Mouse (Mus musculus) cerebellum, postnatal 25 days (tissue): ENCODE measurements at regions not wholly inside any gene's neighbourhood (a gene's known extent, or its start where the extent isn't known, plus 50 kb on each side); places are given as distances from the start of the nearest gene placed in this dataset.

Experiments
- DNase-seq, 2 experiments: peaks; one replicate each; pipeline ENCODE4 v3.0.0; 2021; ENCODE audit warnings: mixed read lengths in 2 of 2

DNA sequence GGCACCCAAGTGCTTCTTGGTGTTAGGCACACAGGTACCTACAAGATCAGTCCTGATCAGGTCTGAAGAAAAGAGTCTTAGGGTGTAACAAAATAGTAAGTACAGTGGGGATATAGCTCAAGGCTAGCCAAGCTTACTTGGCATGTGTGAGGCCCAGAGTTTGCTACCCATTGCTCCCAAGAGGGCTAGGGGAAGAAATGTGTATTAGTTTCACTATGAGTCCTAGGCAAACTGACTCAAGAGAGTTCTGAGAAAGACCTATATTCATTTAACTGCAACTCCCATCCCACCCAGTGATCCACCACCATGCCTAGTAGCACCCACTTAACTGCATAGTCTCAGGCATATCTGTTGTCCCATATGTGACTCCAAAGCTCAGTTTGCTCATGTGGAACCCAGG lies 84.5 kb upstream of the Cdkn2b start:
- no peak for DNase-seq

DNA sequence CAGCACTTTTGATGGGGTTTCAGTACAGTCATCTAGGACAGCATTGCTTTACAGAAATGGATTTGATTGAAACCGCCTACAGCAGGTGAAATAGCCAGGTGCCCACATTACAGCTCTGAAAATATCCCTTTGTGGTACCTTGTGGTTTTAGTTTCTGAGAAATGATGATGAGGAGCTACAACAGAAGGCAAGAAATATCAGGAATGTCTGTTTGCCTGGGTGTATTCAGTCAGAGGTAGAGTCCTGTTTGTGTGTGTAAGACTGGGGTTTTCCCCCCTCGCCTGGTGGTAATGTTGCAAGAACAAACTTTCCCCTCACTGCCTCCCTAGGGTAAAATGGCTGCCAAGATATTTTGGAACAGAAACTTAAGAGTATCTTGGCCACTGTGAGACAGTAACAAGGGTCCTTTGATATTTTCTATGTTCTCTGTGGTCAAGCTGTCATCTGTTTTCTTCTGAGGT lies 82.4 kb upstream of the Cdkn2b start:
- no peak for DNase-seq

DNA sequence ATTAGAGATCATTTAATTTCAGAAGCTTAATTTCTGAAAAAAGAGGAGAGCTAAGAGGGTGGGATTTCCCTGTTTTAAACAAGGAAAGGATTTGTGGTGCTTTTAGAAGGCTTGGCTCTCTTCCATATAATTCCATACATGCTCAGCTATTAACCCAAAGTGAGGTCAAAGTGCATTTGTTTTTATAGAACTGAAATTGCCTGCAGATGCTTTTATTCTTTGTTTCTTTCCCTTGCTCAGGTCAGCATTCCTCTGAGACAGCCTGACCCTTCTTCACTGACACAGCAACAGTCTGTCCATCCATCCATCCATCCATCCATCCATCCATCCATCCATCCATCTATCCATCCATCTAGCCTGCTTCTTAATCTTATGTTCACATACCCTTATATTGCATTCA lies 82.0 kb upstream of the Cdkn2b start:
- no peak for DNase-seq

DNA sequence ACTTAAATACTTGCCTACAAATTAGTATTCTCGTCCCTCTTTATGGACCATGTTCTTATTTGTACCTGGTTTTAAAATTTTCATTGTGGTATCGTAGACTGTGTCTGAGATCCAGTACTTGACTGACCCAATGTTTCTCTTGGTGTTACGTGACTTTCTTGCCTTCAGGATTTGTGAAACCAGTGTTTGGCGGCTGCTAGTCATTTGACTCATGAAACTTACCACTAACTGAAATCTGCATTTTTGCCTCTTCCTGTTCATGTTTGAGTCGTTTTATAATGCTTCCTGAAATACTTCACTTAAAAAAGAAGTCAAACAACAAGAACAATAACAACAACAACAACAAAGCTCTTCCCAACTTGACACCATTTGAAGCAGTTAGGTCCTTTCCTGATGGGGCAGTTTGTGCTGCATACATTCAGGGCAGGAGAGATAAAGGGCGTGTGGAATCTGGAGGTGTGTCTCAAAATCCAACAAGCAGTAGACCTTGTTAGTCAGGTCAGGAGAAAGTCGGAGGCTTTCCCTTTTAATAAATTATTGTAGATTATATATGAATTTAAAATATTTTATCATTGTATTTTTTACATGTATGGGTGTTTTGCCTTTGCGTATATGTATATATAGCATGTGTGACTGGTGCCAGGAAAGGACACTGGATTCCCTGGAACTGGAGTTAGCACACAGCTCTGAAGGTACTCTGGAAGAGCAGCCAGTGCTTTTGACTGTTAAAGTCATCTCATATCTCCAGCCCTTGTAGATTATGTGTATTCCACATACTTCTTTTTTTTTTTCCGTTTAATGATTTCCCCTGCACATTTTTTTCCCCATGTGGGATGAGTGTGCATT lies 80.8 kb upstream of the Cdkn2b start:
- DNase-seq: no peak

DNA sequence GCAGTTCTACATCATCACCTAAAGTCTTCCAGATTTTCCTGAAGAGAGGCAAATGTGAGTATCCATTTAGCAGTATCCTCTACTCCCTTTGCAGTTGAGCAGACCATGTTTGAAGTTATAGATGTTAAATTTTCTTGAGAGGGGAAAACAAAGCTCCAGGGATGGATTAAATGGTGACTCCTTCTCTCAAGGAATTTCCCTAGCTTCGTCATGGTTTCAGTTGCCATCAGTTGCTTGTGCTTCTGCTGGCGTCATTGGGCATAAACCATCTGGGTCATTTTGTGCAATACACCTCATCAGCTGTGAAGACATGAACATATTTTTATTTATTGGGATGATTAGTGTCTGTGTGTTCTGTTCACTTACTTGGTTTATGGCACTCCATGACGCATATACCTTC lies 72.7 kb upstream of the Cdkn2b start:
- DNase-seq: no peak

DNA sequence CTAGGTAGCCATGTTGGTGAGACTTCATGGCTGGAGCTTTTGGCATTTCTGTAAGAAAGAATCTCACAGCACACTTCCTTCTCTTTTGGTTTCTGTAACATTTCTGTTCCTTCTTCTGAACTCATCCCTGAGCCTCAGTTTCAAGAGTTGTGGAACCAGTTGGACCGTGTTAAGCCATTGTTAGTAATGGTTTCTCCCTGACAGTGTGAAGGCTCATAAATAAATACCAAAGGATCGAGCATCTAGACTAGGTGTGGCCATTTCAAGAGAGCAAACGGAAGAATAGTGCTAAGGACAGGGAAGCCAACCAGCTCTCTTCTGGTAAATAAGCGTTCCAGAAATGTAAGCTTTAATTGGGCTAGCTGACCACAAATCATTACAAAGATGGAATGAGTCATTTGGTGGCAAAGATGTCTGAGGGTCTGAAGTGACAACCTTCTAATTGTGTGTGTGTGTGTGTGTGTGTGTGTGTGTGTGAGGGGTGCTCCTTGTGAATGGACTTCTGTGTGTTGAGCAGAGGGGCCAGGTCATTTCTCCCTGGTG lies 71.7 kb upstream of the Cdkn2b start:
- no peak for DNase-seq

DNA sequence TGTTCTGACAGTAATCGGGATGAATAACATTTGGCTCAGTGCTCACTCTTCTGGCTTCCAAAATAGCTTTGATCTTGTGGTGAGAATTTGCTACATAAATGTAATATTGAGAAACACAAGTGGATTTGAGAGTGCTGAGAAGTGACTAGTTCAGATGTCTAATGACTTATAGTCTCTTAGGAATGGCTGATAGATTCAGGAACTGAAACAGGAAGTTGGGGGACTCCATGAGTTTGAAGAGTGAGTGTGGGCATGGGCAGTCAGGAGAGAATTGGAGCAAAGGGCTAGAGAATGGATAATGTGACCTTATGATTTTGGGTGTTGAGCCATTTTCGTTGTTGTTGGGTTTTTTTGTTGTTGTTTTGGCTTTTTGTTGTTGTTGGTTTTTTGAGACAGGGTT lies 70.9 kb upstream of the Cdkn2b start:
- no peak for DNase-seq

DNA sequence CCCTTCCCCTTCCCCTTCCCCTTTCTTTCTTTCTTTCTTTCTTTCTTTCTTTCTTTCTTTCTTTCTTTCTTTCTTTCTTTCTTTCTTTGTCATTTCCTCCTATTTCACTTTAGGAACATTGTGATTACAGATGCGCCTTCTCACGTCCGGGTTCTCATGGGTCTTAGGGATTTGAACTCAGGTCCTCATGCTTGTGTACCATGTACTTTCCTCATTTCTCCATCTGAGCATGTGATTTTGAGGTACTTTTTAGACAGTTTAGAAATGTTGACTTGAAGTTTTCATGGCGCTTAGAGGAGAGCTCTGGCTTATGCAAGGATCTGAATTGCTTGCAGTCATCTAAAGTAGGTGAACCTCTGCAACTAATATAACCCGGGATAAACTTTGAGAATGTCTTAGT lies 70.2 kb upstream of the Cdkn2b start:
- DNase-seq: no peak

DNA sequence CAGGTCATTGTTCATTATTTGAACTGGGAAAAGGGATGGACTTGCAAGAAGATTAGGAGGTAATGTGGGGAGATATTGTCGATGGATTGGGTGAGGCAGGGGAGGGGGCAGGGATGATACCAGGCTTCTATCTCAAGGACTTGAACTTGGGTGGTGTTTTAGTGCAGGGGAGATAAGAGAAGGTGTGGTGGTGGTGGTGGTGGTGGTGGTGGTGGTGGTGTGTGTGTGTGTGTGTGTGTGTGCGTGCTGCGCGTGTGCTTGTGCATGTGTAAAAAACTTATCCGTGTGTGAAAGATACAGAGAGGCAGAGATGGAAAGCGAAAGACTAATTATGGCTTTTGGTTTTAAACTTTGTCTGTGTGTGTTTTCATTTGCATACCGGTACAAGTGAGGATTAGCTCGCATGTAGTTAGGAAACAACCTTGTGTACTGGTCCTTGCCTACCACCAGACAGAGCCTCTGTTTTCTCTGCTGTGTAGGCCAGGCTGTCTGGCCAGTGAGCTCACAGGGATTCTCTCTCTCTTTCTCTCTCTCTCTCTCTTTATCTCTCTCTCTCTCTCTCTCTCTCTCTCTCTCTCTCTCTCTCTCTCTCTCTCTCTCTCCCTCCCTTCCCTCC lies 69.6 kb upstream of the Cdkn2b start:
- no peak for DNase-seq

DNA sequence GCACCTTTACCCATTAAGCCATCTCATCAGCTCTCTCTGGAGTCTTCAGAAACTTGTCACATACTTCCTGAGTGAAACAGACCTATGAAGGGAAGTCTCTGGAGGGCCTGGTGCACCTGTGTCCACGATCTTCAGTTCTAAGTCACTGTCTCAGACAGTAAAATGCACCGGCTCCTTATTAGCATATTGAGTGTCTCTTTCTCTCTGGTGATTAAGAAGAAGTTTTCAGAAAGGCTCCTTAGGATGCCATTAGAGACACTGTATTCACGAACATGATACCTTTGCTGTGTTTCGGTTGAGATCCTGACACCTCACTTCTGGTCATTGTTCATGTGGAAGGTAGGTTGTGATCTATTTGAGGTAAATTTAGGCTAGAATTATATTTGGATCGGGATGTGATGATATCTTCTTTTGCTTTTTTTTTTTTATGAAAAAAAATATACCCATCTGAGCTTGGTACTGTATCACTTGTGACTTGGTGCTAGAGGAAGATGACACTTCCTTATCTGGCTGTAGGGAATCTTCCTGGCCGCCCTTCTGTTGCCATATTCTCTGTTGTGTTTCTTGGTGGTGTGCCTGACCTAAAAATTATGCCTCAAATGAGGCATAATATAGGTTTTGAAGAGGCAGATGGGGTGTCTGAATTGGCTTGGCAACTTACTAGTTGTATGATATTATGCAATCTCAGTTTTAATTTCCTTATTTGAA lies 68.9 kb upstream of the Cdkn2b start:
- DNase-seq: no peak

DNA sequence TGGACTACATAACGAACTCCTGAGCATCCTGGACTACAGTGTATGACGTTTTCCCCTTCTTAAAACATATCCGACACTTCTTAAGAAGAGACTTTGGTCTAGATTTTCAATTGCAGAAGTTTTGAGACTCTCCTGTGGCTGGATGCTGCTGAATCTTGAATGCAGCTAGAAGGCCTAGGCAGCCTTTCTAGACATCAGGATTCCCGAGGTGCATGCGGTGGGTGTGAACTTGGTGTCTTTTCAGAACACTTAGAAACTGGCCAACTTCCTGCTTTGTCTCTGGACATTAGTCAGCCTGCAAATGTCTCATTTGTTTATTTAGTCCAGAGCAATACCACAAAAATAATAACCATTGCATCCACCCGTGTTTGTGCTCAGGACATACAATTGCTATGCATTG lies 61.8 kb upstream of the Cdkn2b start:
- DNase-seq: no peak

DNA sequence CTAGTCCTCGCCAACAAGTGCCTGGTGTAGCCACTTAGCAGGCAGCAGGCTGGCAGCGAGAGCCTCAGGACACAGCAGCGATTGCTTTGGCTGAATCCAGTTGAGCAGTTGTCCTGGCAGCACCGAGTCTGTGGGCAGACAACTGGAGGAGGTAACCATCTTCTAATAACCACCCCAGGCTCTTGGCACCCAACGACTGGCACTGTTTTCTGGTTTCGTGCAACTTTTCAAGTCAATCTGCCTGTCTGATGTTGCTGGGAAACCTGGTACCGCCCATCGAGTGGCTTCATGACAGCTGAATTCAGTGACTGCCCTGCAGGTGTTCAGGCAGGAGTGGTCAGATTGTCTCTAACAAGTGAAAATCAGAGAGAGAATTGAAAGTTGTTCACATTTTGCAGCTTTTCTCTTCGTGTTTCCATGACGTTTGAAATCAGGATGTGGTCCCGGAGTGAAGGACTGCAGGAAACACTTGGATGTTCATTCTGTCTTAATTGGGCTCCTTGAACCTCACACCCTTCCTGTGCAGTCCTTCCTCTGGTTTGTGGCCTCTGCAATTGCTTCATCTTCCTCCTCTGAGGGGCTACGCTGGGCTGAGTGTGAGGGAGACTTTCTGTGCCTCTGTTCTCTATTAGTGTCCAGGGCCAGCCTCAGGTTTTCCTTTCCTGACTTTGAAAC lies 58.1 kb upstream of the Cdkn2b start:
- DNase-seq: peak in 1 of 2 experiments; percentile 11

DNA sequence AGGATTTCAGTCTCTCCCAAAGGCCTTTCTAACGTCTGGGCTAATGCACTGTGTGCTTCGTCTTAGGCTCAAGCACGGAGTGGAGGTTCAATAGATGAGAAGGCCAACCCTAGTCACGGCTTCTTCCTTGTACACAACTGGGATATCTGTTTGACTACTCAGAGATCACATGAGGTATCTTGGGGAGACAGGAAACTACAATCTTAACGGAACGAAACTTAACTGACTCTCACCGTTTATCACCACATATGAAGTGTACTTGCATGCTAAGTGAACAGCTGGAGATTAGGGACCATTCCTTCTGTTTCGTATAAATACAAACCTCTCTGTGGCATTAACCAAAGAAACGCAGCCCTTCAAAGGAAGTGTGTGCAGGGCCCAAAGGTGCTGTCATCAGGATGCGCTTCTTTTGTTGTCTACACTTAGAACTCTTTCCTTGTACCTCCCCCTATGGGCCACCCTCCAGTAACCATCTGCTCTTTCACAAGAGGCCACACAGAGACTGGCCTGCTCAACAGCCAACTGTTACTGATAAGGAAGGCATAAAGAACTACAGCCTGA lies 55.8 kb upstream of the Cdkn2b start:
- no peak for DNase-seq

DNA sequence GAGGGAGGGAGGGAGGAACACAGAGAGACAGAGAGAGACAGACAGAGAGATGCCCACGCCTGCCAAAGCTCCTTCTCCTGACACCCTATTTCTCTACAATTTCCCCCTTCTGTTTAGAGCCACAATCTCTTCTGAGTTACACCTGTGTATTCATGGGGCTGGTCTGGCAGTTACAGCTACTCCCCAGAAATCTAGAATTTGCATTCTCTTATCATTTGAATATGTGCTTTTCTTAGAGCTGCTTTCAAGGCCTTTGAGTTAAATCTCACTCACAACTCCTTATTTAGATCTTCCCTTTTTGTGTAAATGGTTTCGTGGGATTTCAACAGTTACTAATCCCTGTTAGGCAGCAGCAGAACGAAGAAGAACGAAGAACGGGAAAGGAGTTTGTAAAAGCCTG lies 55.0 kb upstream of the Cdkn2b start:
- no peak for DNase-seq

DNA sequence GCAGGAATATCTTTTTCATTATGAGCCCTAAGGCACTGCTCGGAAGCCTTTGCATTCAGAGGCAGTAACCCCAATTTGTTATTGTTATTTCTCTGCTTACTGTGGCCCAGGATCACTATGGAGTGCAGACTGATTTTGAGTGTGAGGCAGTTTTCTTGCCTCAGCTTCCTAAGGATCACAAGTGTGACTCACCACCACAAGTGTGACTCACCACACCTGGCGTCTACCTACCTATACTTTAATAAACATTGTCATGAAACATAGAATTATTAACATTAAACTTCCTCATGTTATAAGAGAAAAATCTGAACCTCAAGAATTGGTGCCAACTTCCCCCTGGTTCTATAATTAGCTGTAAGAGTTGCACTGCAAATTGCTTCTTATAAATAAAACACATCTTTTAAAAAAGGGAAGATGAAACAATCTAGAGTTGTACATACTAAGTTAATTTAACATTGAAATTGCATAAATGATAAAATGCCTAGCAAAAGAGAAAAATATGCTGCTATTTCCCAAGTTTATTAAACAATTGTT lies 52.4 kb upstream of the Cdkn2b start:
- DNase-seq: no peak

DNA sequence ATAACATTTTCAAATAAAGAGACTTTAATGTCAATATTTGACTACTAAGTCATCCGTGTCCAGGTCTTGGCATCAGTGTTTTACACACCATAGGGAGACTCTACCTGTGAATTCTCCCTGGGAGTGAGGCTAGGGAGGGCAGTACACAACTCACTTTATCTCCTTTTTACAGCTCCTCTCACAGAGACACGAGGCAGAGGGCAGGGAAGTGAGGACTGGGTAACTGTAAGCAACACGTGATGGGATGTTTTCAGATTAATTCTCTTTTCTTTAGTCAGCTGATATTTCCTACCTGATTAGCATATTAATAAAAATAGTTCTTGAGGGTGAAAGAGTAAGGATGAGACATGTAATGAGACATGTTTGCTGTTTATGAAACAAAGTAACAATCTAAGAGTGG lies 51.8 kb upstream of the Cdkn2b start:
- no peak for DNase-seq

DNA sequence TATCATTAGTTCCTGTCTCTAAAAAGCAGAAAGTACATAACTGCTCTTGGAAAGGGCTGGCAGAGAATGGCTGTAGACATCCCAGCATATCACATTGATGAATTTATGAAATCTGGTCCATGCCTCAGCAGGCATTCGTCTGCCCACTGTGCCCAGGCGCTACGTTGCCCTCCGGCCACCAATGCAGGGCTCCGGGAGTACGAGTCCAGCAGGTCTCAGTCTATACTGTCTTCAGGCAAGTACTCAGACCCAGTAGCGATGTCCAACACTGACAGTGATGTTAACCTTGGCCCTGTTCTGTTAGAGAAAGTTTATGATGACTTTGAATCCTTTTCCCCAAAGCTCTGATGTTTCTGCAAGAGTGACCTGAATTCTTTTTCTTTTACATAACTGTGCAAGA lies 50.5 kb upstream of the Cdkn2b start:
- DNase-seq: no peak
